Mouse (Mus musculus) heart, adult 18-20 months (tissue): ENCODE measurements around the gene Cdc42ep4. TPM values are rescaled to one million over a fixed set of nuclear protein-coding genes. Genes with fewer than 3 reads are reported as not detected.

Experiments
- DNase-seq, 2 experiments: peaks; one replicate each; pipeline ENCODE4 v3.0.0; 2021 to 2022; ENCODE audit warnings: mixed read lengths in 1 of 2
- total RNA-seq, 2 experiments: library from RNA; stranded (reverse); gene quantifications; 2 replicates each; pipeline ENCODE4 v1.2.3; 2021

Gene Cdc42ep4
- total RNA-seq, 2 experiments from 2014 or later, result 19.1 to 23.8 TPM

- DNase-seq, result no peak
These were observed 1.8 kb downstream of the Cdc42ep4 start for GRCm38 (mm10) chr11:113749749-113750351.

- DNase-seq, result peak; percentile 67 to 73
These were observed 2.7 kb downstream of the Cdc42ep4 start for GRCm38 (mm10) chr11:113748797-113749521.

GRCm38 (mm10) chr11:113747725-113748380 is 3.8 kb downstream of the Cdc42ep4 start:
- no peak for DNase-seq

DNA sequence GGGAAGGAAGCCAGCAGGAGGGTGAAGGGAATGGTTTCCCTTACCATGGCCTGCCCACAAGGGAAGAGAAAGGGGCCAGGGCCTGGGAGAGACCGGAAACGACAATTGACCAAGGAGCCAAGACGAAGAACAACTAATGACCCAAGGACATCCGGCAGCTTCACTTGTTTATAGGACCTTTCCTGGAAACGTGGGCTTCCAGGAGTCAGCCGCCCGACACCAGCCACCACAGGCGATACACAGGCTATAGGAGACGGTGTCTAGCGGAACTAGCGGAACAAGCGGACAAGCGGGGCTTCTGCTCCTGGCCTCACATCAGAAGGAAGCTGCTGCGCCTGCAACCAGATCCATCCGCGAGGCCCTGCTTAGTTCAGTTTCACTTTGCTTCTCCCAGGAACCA is 4.6 kb downstream of the Cdc42ep4 start:
- peak; percentile 56 to 74 for DNase-seq

DNA sequence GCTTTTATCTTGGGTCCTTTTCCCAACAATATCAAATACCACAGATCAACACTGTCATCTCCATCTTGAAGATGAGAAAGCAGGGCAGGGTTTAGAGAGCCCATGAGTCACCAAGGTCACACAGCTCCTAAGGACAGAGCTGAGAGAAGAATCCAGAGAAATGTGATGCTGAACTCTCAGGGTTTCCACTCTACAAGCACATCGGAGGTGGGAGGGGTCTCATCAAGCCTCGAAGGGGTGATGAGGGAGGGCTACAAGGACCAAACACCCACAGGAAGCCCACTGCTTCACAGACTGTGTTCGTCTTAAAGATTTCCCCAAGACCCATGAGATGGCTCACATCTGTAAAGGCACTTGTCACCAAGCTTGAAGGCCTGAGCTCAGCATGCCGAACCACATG is 5.7 kb downstream of the Cdc42ep4 start:
- no peak for DNase-seq

GRCm38 (mm10) chr11:113742998-113743397 is 8.7 kb downstream of the Cdc42ep4 start:
- no peak for DNase-seq

DNA sequence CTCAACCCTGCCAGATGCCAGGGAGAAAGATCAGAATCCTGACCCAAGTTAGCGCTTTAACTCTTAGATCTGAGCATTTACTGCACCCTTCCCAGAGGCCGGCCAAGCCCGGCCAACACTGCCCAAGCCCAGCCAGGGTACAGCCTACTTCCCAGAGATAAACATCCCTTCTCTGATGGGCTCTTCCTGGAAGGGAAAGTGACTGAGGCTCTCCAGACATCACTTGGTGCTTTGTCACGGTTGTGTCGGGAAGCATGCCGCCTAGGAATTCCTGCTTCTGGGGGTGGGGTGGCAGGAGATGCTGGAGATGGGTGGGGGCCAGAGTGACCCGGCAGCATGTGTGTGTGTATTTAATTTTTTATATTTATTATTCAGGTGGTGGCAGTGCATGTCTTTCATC is 11.6 kb downstream of the Cdc42ep4 start:
- peak in 1 of 2 experiments; percentile 11 for DNase-seq

GRCm38 (mm10) chr11:113739213-113739612 is 12.5 kb downstream of the Cdc42ep4 start:
- peak; percentile 67 to 71 for DNase-seq

DNA sequence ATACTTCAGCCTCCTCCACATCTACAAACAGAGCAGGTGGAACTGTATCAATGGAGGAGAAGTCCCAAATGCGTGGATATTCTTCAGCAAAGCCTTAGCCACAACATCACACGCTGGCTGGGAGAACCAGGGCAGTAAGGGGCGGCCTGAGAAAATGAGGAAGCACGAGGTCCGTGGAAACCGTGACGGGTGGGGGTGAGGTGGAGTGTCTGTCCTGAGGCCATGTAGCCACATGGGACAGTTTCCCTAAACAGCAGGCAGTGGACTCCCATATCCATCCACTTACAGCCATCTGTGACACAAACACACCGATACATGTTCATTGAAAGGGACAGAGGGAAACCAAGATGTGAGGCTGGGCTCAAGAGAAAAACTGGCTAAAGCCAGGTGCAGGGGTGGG is 13.8 kb downstream of the Cdc42ep4 start:
- peak in 1 of 2 experiments; percentile 54 for DNase-seq

DNA sequence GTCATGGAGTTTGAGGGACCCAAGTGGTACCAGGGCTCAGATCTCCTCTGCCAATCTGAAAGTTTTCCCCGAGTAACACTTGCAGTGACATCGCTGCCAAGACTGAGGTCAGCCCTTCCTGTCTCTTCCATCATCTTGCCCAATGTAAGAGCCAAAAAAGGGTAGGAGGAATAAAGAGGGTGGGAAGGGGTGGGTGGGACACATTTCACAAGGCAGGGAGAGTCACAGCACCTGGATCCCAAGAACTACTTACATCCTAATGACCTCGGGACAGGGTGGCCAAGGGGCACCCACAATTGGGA is 14.2 kb downstream of the Cdc42ep4 start:
- no peak for DNase-seq

- DNase-seq, result peak in 1 of 2 experiments; percentile 41
These were observed 14.7 kb downstream of the Cdc42ep4 start for GRCm38 (mm10) chr11:113736848-113737552.

- no peak for DNase-seq
These were observed 16.5 kb downstream of the Cdc42ep4 start for GRCm38 (mm10) chr11:113735151-113735550.

DNA sequence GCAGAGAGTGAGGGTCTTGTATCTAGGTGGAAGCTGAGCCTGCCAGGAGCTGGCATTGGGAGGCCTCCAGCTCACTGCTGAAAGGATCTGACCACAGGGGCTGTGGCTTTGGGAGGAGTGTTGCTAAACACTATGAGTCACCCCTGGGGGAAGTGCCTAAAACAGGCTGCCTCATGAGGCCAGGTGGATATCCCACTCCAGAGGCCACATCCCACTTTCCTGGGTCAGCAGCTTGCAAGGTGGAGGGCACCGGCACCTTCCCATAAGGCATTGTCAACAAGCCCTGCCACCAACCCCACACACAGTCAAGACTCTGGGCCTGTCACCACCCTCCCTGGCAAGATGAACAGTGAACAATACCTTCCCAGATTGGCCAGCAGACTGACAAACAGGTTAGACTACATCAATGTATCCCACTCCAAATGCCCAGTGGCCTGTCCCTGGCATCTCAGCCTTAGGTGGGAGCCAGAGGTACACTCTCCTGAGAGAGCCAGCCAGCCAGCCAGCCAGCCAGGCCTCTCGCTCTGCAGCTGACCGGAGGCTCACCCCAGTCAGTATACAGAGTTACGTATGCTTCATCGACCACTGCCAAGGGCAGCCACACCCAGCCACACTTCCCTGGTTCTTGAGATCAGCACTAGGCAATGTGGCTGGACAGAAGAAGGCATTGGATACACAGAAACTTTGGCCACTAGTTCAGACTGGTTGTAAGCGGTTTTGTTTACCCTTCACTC is 17.9 kb downstream of the Cdc42ep4 start:
- DNase-seq, result peak in 1 of 2 experiments; percentile 58

- no peak for DNase-seq
These were observed 19.6 kb downstream of the Cdc42ep4 start for GRCm38 (mm10) chr11:113731945-113732612.

DNA sequence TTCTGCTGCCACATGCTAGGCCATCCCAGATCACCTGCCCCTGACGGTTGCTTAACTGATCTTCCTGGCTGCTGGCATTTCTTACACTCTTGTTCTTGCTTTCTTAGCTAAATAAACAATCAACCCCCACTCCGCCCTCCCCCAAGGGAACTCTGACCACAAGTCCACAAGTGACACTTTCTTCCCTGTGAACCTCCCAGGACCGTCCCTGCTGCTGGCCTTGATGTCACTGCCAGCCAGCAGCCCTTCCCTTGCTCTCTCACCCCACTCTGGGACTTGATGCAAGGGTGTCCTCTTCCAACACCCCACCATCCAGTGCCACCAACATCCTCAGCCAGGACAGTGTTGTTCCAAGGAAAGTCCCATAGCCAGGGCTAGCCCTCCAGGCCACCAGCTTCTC is 20.8 kb downstream of the Cdc42ep4 start:
- no peak for DNase-seq

DNA sequence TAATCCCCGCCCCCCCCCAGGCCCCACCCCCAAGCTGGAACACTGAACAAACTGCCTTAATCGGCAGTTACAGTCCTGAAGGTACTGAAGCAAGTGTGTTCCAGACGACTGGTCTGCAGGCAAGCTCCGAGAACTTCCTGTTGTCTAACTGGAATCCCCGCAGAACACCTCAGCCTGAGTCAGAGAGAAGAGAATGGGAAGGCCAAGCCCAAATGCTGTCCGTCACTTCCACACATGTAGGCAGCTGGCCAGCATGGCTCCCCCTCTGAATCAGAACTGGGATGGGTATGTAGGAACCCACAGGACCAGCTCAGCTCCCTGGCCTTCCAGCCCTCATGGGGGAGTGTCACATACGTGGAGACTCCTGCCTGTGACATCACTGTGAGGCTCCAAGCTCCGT is 21.8 kb downstream of the Cdc42ep4 start:
- peak in 1 of 2 experiments; percentile 27 for DNase-seq

GRCm38 (mm10) chr11:113729239-113729638 is 22.4 kb downstream of the Cdc42ep4 start:
- DNase-seq, result no peak

- DNase-seq, result no peak
These were observed 23.7 kb downstream of the Cdc42ep4 start for GRCm38 (mm10) chr11:113727992-113728391.

DNA sequence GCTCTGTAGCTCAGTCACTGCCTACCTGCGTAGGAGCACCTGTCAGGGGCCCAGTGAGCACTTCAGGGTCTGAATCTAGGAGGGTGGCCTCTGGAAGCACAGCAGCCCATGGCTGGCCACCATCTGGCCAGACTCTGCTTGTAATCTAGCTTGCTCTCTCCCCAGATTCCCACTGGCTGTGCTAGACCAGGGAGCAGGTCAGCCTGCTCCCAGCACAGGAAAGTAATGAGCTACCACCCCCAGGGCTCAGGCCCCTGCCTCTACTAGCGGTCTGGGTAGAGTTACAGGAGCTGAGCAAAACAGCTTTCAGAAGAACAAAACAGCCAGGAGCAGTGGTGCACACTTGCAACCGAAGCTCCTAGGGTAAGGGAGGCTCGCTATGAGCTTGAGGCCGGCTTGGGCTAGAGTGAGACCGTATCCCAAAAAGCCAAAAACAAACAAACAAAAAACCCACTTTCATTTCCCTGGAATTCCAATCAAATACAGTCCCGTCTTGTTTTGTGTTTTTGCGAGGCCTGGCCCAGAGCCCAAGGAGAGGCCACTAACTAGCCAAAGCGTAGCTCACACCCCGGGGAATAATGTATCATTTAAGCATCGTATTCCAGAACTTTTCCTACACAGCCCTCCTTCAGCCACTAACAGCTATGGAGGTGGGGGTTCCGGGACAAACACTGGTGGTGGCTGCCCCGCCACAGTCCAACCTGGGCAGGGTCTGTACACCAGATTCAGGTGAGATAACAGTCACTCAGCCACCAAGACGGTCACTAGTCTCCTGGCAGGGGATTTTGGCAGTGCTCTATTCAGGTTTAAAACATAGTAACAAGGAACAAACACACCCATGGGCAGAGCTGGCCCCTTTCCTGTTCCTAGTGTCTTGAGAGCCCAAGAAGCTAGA is 24.4 kb downstream of the Cdc42ep4 start:
- peak in 1 of 2 experiments; percentile 40 for DNase-seq
